Mouse (Mus musculus) lung, postnatal 4 days (tissue): ENCODE data around the gene Srp9.
A peak's percentile ranks its signal among the peaks of the same experiment; 100 is the strongest.

Experiments
- DNase-seq, 2 experiments: peaks; one replicate each; pipeline ENCODE4 v3.0.0; 2021

Srp9 gene

GRCm38 (mm10) chr1:182124506-182124905 is at the start of gene Srp9:
Gene Srp9, plus strand, starts transcription at chr1:182124737.
- peak; percentile 98 to 99 for DNase-seq

- no peak for DNase-seq
These were observed 42.7 kb upstream of the Srp9 start for GRCm38 (mm10) chr1:182081744-182082419.

GRCm38 (mm10) chr1:182083459-182083858 is 41.1 kb upstream of the Srp9 start:
- no peak for DNase-seq

- DNase-seq, result peak in 1 of 2 experiments; percentile 44
These were observed 37.8 kb upstream of the Srp9 start for GRCm38 (mm10) chr1:182086759-182087158.

GRCm38 (mm10) chr1:182087351-182087750 is 37.2 kb upstream of the Srp9 start:
- DNase-seq, result no peak

GRCm38 (mm10) chr1:182087753-182088633 is 36.5 kb upstream of the Srp9 start:
- DNase-seq, result no peak

- peak in 1 of 2 experiments; percentile 38 for DNase-seq
These were observed 35.6 kb upstream of the Srp9 start for GRCm38 (mm10) chr1:182088844-182089418.

- DNase-seq, result no peak
These were observed 34.8 kb upstream of the Srp9 start for GRCm38 (mm10) chr1:182089600-182090297.

- no peak for DNase-seq
These were observed 34.2 kb upstream of the Srp9 start for GRCm38 (mm10) chr1:182090298-182090677.

- no peak for DNase-seq
These were observed 33.3 kb upstream of the Srp9 start for GRCm38 (mm10) chr1:182091261-182091660.

- no peak for DNase-seq
These were observed 32.7 kb upstream of the Srp9 start for GRCm38 (mm10) chr1:182091746-182092412.

- DNase-seq, result no peak
These were observed 32.1 kb upstream of the Srp9 start for GRCm38 (mm10) chr1:182092413-182092800.

GRCm38 (mm10) chr1:182093407-182093806 is 31.1 kb upstream of the Srp9 start:
- peak in 1 of 2 experiments; percentile 55 for DNase-seq

- no peak for DNase-seq
These were observed 29.9 kb upstream of the Srp9 start for GRCm38 (mm10) chr1:182094473-182095136.

GRCm38 (mm10) chr1:182095240-182095741 is 29.2 kb upstream of the Srp9 start:
- peak; percentile 54 to 72 for DNase-seq

- no peak for DNase-seq
These were observed 27.8 kb upstream of the Srp9 start for GRCm38 (mm10) chr1:182096707-182097106.

- no peak for DNase-seq
These were observed 25.5 kb upstream of the Srp9 start for GRCm38 (mm10) chr1:182099062-182099461.

GRCm38 (mm10) chr1:182100403-182100802 is 24.1 kb upstream of the Srp9 start:
- DNase-seq, result no peak

- DNase-seq, result no peak
These were observed 23.1 kb upstream of the Srp9 start for GRCm38 (mm10) chr1:182101468-182101867.

- DNase-seq, result no peak
These were observed 21.8 kb upstream of the Srp9 start for GRCm38 (mm10) chr1:182102706-182103105.

GRCm38 (mm10) chr1:182103436-182103835 is 21.1 kb upstream of the Srp9 start:
- DNase-seq, result no peak

GRCm38 (mm10) chr1:182105023-182105422 is 19.5 kb upstream of the Srp9 start:
- DNase-seq, result no peak
